Mouse (Mus musculus) adrenal gland, adult 18-20 months (tissue): Measurements from ENCODE around the gene Gm21394. TPM values are rescaled to one million over a fixed set of nuclear protein-coding genes. Genes with fewer than 3 reads are reported as not detected.
"Not testable (repeated sequence)": the region's sequence is repeated elsewhere in the genome, so short reads cannot be mapped to it uniquely, and the experiment has no call there.

Experiments used
- DNase-seq, 2 experiments: peaks; one replicate each; pipeline ENCODE4 v3.0.0; 2021 to 2022; ENCODE audit warnings: low spot score in 2 of 2
- long read RNA-seq, 2 experiments: library from polyadenylated mRNA; stranded (forward); transcript quantifications; one replicate each; pipeline ENCODE4 v2.0.0; 2021
- total RNA-seq, 2 experiments: library from RNA; stranded (reverse); gene quantifications; 1 replicate in 1 of 2; 2 replicates in 1 of 2; pipeline ENCODE4 v1.2.3; 2021

Gene Gm21394
- total RNA-seq: not detected
- long read RNA-seq, experiment 1: 0 reads
- long read RNA-seq, experiment 2: 0 reads

- DNase-seq: not testable (repeated sequence)
These were observed at the start of gene Gm21394 for GRCm38 (mm10) chrY:84564807-84565206. TSS of gene Gm21394 (minus strand) at chrY:84564907.

Other genes with a start within 250 kb of the Gm21394 start
- gene Gm21409, start 181.8 kb upstream of the Gm21394 start, total RNA-seq: not detected